Mouse (Mus musculus): ENCODE data around the gene Pard3.

The Pard3 gene

GRCm38 (mm10) chr8:127243351-127243750 is 179.7 kb downstream of the Pard3 start:
- no peak for DNase-seq (ENCODE audit: low read depth)

GRCm38 (mm10) chr8:127243841-127244240 is 180.1 kb downstream of the Pard3 start:
- DNase-seq (ENCODE audit: low read depth), result no peak

GRCm38 (mm10) chr8:127250746-127251145 is 187.1 kb downstream of the Pard3 start:
- no peak for DNase-seq (ENCODE audit: low read depth)

- DNase-seq (ENCODE audit: low read depth), result no peak
Measured at GRCm38 (mm10) chr8:127251476-127251875, 187.8 kb downstream of the Pard3 start.

GRCm38 (mm10) chr8:127251985-127252384 is 188.3 kb downstream of the Pard3 start:
- no peak for DNase-seq (ENCODE audit: low read depth)

- DNase-seq (ENCODE audit: low read depth), result no peak
Measured at GRCm38 (mm10) chr8:127254625-127255024, 190.9 kb downstream of the Pard3 start.

- DNase-seq (ENCODE audit: low read depth), result no peak
Measured at GRCm38 (mm10) chr8:127257086-127257485, 193.4 kb downstream of the Pard3 start.

- no peak for DNase-seq (ENCODE audit: low read depth)
Measured at GRCm38 (mm10) chr8:127261051-127261450, 197.4 kb downstream of the Pard3 start.

- no peak for DNase-seq (ENCODE audit: low read depth)
Measured at GRCm38 (mm10) chr8:127262026-127262425, 198.3 kb downstream of the Pard3 start.

- DNase-seq (ENCODE audit: low read depth), result no peak
Measured at GRCm38 (mm10) chr8:127262436-127262835, 198.7 kb downstream of the Pard3 start.

GRCm38 (mm10) chr8:127262926-127263325 is 199.2 kb downstream of the Pard3 start:
- DNase-seq (ENCODE audit: low read depth), result no peak

- DNase-seq (ENCODE audit: low read depth), result no peak
Measured at GRCm38 (mm10) chr8:127263457-127263856, 199.8 kb downstream of the Pard3 start.

- DNase-seq (ENCODE audit: low read depth), result no peak
Measured at GRCm38 (mm10) chr8:127264691-127265470, 201.2 kb downstream of the Pard3 start.

- no peak for DNase-seq (ENCODE audit: low read depth)
Measured at GRCm38 (mm10) chr8:127266777-127267176, 203.1 kb downstream of the Pard3 start.

GRCm38 (mm10) chr8:127268239-127269024 is 204.7 kb downstream of the Pard3 start:
- DNase-seq (ENCODE audit: low read depth), result no peak

GRCm38 (mm10) chr8:127269082-127269747 is 205.5 kb downstream of the Pard3 start:
- DNase-seq (ENCODE audit: low read depth), result no peak

- no peak for DNase-seq (ENCODE audit: low read depth)
Measured at GRCm38 (mm10) chr8:127271186-127271585, 207.5 kb downstream of the Pard3 start.

- no peak for DNase-seq (ENCODE audit: low read depth)
Measured at GRCm38 (mm10) chr8:127280299-127280974, 216.7 kb downstream of the Pard3 start.

- no peak for DNase-seq (ENCODE audit: low read depth)
Measured at GRCm38 (mm10) chr8:127281035-127281434, 217.3 kb downstream of the Pard3 start.

GRCm38 (mm10) chr8:127284462-127285216 is 220.9 kb downstream of the Pard3 start:
- no peak for DNase-seq (ENCODE audit: low read depth)

GRCm38 (mm10) chr8:127287816-127288215 is 224.1 kb downstream of the Pard3 start:
- DNase-seq (ENCODE audit: low read depth), result no peak
